Mouse (Mus musculus): ENCODE data around the gene Chaf1a. TPM values are rescaled to one million over a fixed set of nuclear protein-coding genes. Genes with fewer than 3 reads are reported as not detected.

Chaf1a gene
- polyA plus RNA-seq, 1 experiment from 2014 or later, result 3.6 TPM

- Histone ChIP-seq H3K27ac (ENCODE audit: low read length) (peak overlapping the region; percentile 48; the same call in 1 of the 2 replicates), H3K9ac (ENCODE audit: low read depth, low read length) (peak overlapping the region; percentile 79), H3K9me3 (replicated peaks; ENCODE audit: control insufficient read depth, low read length, poor library complexity, severe bottlenecking) (no peaks in the 10 kb centered on the region), H3K27me3 (ENCODE audit: control insufficient read depth, insufficient read depth, low read depth, low read length) (no peaks in the 10 kb centered on the region), H3K36me3 (ENCODE audit: control insufficient read depth, insufficient read depth, low read length) (no peaks in the 10 kb centered on the region), H3K4me2 (ENCODE audit: low read length) (peak overlapping the region; percentile 76), H3K4me3 (ENCODE audit: low read depth, low read length) (peak overlapping the region; percentile 78), H3K4me1 (ENCODE audit: control insufficient read depth, insufficient read depth, low read length) (peaks cover 30% of the 10 kb centered on the region)
- WGBS, result 2% methylated on average over 11 of the region's 11 CpGs
- no peak for ATAC-seq
Observed at GRCm38 (mm10) chr17:56079921-56080320, 39.7 kb downstream of the Chaf1a start.

GRCm38 (mm10) chr17:56080781-56081585, 40.7 kb downstream of the Chaf1a start:
- 9% methylated on average over 8 of the region's 8 CpGs for WGBS
- H3K4me2 ChIP-seq (ENCODE audit: low read length), result peak overlapping the region; percentile 76

GRCm38 (mm10) chr17:56092312-56092711, 52.1 kb downstream of the Chaf1a start:
- no peak overlapping the region for H3K9ac ChIP-seq (ENCODE audit: low read depth, low read length)
- no peak overlapping the region for H3K4me3 ChIP-seq (ENCODE audit: low read depth, low read length)
- no peaks in the 10 kb centered on the region for H3K9me3 ChIP-seq (replicated peaks; ENCODE audit: control insufficient read depth, low read length, poor library complexity, severe bottlenecking)
- H3K36me3 ChIP-seq (ENCODE audit: control insufficient read depth, insufficient read depth, low read length), result peaks cover 15% of the 10 kb centered on the region; the same call in 1 of the 2 replicates
- no peaks in the 10 kb centered on the region for H3K4me1 ChIP-seq (ENCODE audit: control insufficient read depth, insufficient read depth, low read length)
- ATAC-seq, result no peak
- no peak overlapping the region for H3K4me2 ChIP-seq (ENCODE audit: low read length)
- H3K27ac ChIP-seq (ENCODE audit: low read length), result no peak overlapping the region
- H3K27me3 ChIP-seq (ENCODE audit: control insufficient read depth, insufficient read depth, low read depth, low read length), result no peaks in the 10 kb centered on the region
- WGBS, result 100% methylated on average over 1 of the region's 1 CpGs

More at GRCm38 (mm10) chr17:56080781-56081585, 40.7 kb downstream of the Chaf1a start:
- Histone ChIP-seq H3K4me1 (ENCODE audit: control insufficient read depth, insufficient read depth, low read length) (peaks cover 26% of the 10 kb centered on the region), H3K4me3 (ENCODE audit: low read depth, low read length) (peak overlapping the region; percentile 78), H3K36me3 (ENCODE audit: control insufficient read depth, insufficient read depth, low read length) (no peaks in the 10 kb centered on the region), H3K9me3 (replicated peaks; ENCODE audit: control insufficient read depth, low read length, poor library complexity, severe bottlenecking) (no peaks in the 10 kb centered on the region), H3K27me3 (ENCODE audit: control insufficient read depth, insufficient read depth, low read depth, low read length) (no peaks in the 10 kb centered on the region), H3K9ac (ENCODE audit: low read depth, low read length) (peak overlapping the region; percentile 79), H3K27ac (ENCODE audit: low read length) (0 out of 2 replicates have a peak overlapping the region, but pooled peaks have one; percentile 31)
- ATAC-seq, result peak; percentile 43

GRCm38 (mm10) chr17:56092794-56093193, 52.6 kb downstream of the Chaf1a start:
- Histone ChIP-seq H3K9me3 (replicated peaks; ENCODE audit: control insufficient read depth, low read length, poor library complexity, severe bottlenecking) (no peaks in the 10 kb centered on the region), H3K4me1 (ENCODE audit: control insufficient read depth, insufficient read depth, low read length) (no peaks in the 10 kb centered on the region), H3K27ac (ENCODE audit: low read length) (no peak overlapping the region), H3K4me2 (ENCODE audit: low read length) (no peak overlapping the region), H3K9ac (ENCODE audit: low read depth, low read length) (no peak overlapping the region), H3K27me3 (ENCODE audit: control insufficient read depth, insufficient read depth, low read depth, low read length) (no peaks in the 10 kb centered on the region), H3K4me3 (ENCODE audit: low read depth, low read length) (no peak overlapping the region), H3K36me3 (ENCODE audit: control insufficient read depth, insufficient read depth, low read length) (peaks cover 19% of the 10 kb centered on the region)
- 92% methylated on average over 1 of the region's 1 CpGs for WGBS
- no peak for ATAC-seq

GRCm38 (mm10) chr17:56096883-56097282, 56.6 kb downstream of the Chaf1a start:
- H3K27ac ChIP-seq (ENCODE audit: low read length), result no peak overlapping the region
- H3K9me3 ChIP-seq (replicated peaks; ENCODE audit: control insufficient read depth, low read length, poor library complexity, severe bottlenecking), result no peaks in the 10 kb centered on the region
- no peak overlapping the region for H3K9ac ChIP-seq (ENCODE audit: low read depth, low read length)
- no peaks in the 10 kb centered on the region for H3K4me1 ChIP-seq (ENCODE audit: control insufficient read depth, insufficient read depth, low read length)
- peaks cover 47% of the 10 kb centered on the region for H3K36me3 ChIP-seq (ENCODE audit: control insufficient read depth, insufficient read depth, low read length)
- H3K27me3 ChIP-seq (ENCODE audit: control insufficient read depth, insufficient read depth, low read depth, low read length), result no peaks in the 10 kb centered on the region
- H3K4me3 ChIP-seq (ENCODE audit: low read depth, low read length), result no peak overlapping the region
- 93% methylated on average over 12 of the region's 12 CpGs for whole genome bisulfite sequencing
- no peak for ATAC-seq
- H3K4me2 ChIP-seq (ENCODE audit: low read length), result no peak overlapping the region

GRCm38 (mm10) chr17:56098180-56098579, 57.9 kb downstream of the Chaf1a start:
- Histone ChIP-seq H3K4me2 (ENCODE audit: low read length) (no peak overlapping the region), H3K36me3 (ENCODE audit: control insufficient read depth, insufficient read depth, low read length) (peaks cover 55% of the 10 kb centered on the region), H3K9ac (ENCODE audit: low read depth, low read length) (no peak overlapping the region), H3K4me1 (ENCODE audit: control insufficient read depth, insufficient read depth, low read length) (no peaks in the 10 kb centered on the region), H3K9me3 (replicated peaks; ENCODE audit: control insufficient read depth, low read length, poor library complexity, severe bottlenecking) (no peaks in the 10 kb centered on the region), H3K27me3 (ENCODE audit: control insufficient read depth, insufficient read depth, low read depth, low read length) (no peaks in the 10 kb centered on the region), H3K4me3 (ENCODE audit: low read depth, low read length) (no peak overlapping the region), H3K27ac (ENCODE audit: low read length) (no peak overlapping the region)
- 95% methylated on average over 8 of the region's 8 CpGs for WGBS
- no peak for ATAC-seq

GRCm38 (mm10) chr17:56098711-56099572, 58.7 kb downstream of the Chaf1a start:
- WGBS, result 95% methylated on average over 15 of the region's 15 CpGs
- Histone ChIP-seq H3K27ac (ENCODE audit: low read length) (no peak overlapping the region), H3K4me1 (ENCODE audit: control insufficient read depth, insufficient read depth, low read length) (no peaks in the 10 kb centered on the region), H3K27me3 (ENCODE audit: control insufficient read depth, insufficient read depth, low read depth, low read length) (no peaks in the 10 kb centered on the region), H3K9me3 (replicated peaks; ENCODE audit: control insufficient read depth, low read length, poor library complexity, severe bottlenecking) (no peaks in the 10 kb centered on the region), H3K9ac (ENCODE audit: low read depth, low read length) (no peak overlapping the region), H3K36me3 (ENCODE audit: control insufficient read depth, insufficient read depth, low read length) (peaks cover 55% of the 10 kb centered on the region), H3K4me2 (ENCODE audit: low read length) (no peak overlapping the region), H3K4me3 (ENCODE audit: low read depth, low read length) (no peak overlapping the region)
- ATAC-seq, result no peak

- ATAC-seq, result no peak
- H3K27ac ChIP-seq (ENCODE audit: low read length), result no peak overlapping the region
- H3K9me3 ChIP-seq (replicated peaks; ENCODE audit: control insufficient read depth, low read length, poor library complexity, severe bottlenecking), result no peaks in the 10 kb centered on the region
- H3K4me2 ChIP-seq (ENCODE audit: low read length), result no peak overlapping the region
- no peak overlapping the region for H3K9ac ChIP-seq (ENCODE audit: low read depth, low read length)
- peaks cover 55% of the 10 kb centered on the region for H3K36me3 ChIP-seq (ENCODE audit: control insufficient read depth, insufficient read depth, low read length)
- no peaks in the 10 kb centered on the region for H3K27me3 ChIP-seq (ENCODE audit: control insufficient read depth, insufficient read depth, low read depth, low read length)
- no peaks in the 10 kb centered on the region for H3K4me1 ChIP-seq (ENCODE audit: control insufficient read depth, insufficient read depth, low read length)
- no peak overlapping the region for H3K4me3 ChIP-seq (ENCODE audit: low read depth, low read length)
- WGBS, result 94% methylated on average over 3 of the region's 3 CpGs
Observed at GRCm38 (mm10) chr17:56100811-56101210, 60.6 kb downstream of the Chaf1a start.

- ATAC-seq, result no peak
Observed at GRCm38 (mm10) chr17:56102158-56102557, 61.9 kb downstream of the Chaf1a start.

More at GRCm38 (mm10) chr17:56102158-56102557, 61.9 kb downstream of the Chaf1a start:
- H3K4me1 ChIP-seq (ENCODE audit: control insufficient read depth, insufficient read depth, low read length), result no peaks in the 10 kb centered on the region
- no peaks in the 10 kb centered on the region for H3K9me3 ChIP-seq (replicated peaks; ENCODE audit: control insufficient read depth, low read length, poor library complexity, severe bottlenecking)
- no peak overlapping the region for H3K9ac ChIP-seq (ENCODE audit: low read depth, low read length)
- peaks cover 43% of the 10 kb centered on the region for H3K36me3 ChIP-seq (ENCODE audit: control insufficient read depth, insufficient read depth, low read length)
- H3K27me3 ChIP-seq (ENCODE audit: control insufficient read depth, insufficient read depth, low read depth, low read length), result no peaks in the 10 kb centered on the region
- H3K4me3 ChIP-seq (ENCODE audit: low read depth, low read length), result no peak overlapping the region
- no peak overlapping the region for H3K27ac ChIP-seq (ENCODE audit: low read length)
- H3K4me2 ChIP-seq (ENCODE audit: low read length), result no peak overlapping the region
- over 99% methylated on average over 5 of the region's 5 CpGs for WGBS
